Mouse (Mus musculus) neural tube, embryonic 14.5 days (tissue): ENCODE results near the gene Fam186b. TPM values are rescaled to one million over a fixed set of nuclear protein-coding genes. Genes with fewer than 3 reads are reported as not detected.

Source experiments
- ATAC-seq: fragments of 200-750 bp; cut with Nextera tagmentation; 2 replicates; pipeline ENCODE4 v1.8.0; 2017; ENCODE audit warnings: low read depth, mild to moderate bottlenecking, moderate TSS enrichment, moderate library complexity
- H3K27ac ChIP-seq: fragments of 300-500 bp; sonication (generic); 2 replicates; pipeline ENCODE4 v1.5.1; 2014; ENCODE audit warnings: low read depth, mild to moderate bottlenecking, control low read depth, low read length, moderate library complexity, mixed read lengths
- H3K27me3 ChIP-seq: fragments of 300-500 bp; sonication (generic); 2 replicates; pipeline ENCODE4 v1.6.1; 2014; ENCODE audit warnings: low read length; ENCODE audit not compliant: control insufficient read depth, insufficient read depth
- H3K36me3 ChIP-seq: fragments of 300-500 bp; sonication (generic); 2 replicates; pipeline ENCODE4 v1.6.1; 2014; ENCODE audit warnings: low read length, mixed read lengths; ENCODE audit not compliant: control insufficient read depth, insufficient read depth
- H3K4me1 ChIP-seq: fragments of 300-500 bp; sonication (generic); 2 replicates; pipeline ENCODE4 v1.6.1; 2014; ENCODE audit warnings: low read length; ENCODE audit not compliant: control insufficient read depth, insufficient read depth
- H3K4me2 ChIP-seq: fragments of 300-500 bp; sonication (generic); 2 replicates; pipeline ENCODE4 v1.6.1; 2014; ENCODE audit warnings: mild to moderate bottlenecking, low read depth, low read length, control low read depth
- H3K4me3 ChIP-seq: fragments of 300-500 bp; sonication (generic); 2 replicates; pipeline ENCODE4 v1.5.1; 2014; ENCODE audit warnings: low read depth, low read length, control low read depth, mixed read lengths
- H3K9ac ChIP-seq: fragments of 300-500 bp; sonication (generic); replicated peaks from 2 replicates; pipeline ENCODE4 v1.6.1; 2014; ENCODE audit warnings: low read depth, mild to moderate bottlenecking, control low read depth, low read length, mixed read lengths
- H3K9me3 ChIP-seq: fragments of 300-500 bp; sonication (generic); 2 replicates; pipeline ENCODE4 v1.6.1; 2016; ENCODE audit warnings: low read length; ENCODE audit not compliant: control insufficient read depth
- WGBS: fragments of 180-500 bp; shearing (Covaris S2); extraction: QIAGEN DNeasy Blood & Tissue Kit; methylation state at CpG from one replicate; pipeline ENCODE4 v1.1.7; 2014; 5-methylcytosine and 5-hydroxymethylcytosine counted together
- polyA plus RNA-seq: library from polyadenylated mRNA; unstranded; fragments of >200 nt; fragmentation: Nextera tagmentation; extraction: Ambion mirVana; gene quantifications from 2 replicates; pipeline ENCODE4 v1.2.1, GENCODE M21; 2014

The Fam186b gene
- polyA plus RNA-seq, 1 experiment from 2014 or later = 0.66 TPM

GRCm38 (mm10) chr15:99285189-99285535, 10.5 kb downstream of the Fam186b start:
- H3K4me2 ChIP-seq = no peak overlapping the region
- ATAC-seq = no peak
- H3K9me3 ChIP-seq = no peaks in the 10 kb centered on the region
- H3K4me3 ChIP-seq = no peak overlapping the region
- H3K36me3 ChIP-seq = no peaks in the 10 kb centered on the region
- H3K27me3 ChIP-seq = no peaks in the 10 kb centered on the region
- WGBS = 64% methylated on average over 8 of the region's 8 CpGs
- no peak overlapping the region for H3K27ac ChIP-seq
- H3K4me1 ChIP-seq = no peaks in the 10 kb centered on the region
- no peak overlapping the region for H3K9ac ChIP-seq

DNA sequence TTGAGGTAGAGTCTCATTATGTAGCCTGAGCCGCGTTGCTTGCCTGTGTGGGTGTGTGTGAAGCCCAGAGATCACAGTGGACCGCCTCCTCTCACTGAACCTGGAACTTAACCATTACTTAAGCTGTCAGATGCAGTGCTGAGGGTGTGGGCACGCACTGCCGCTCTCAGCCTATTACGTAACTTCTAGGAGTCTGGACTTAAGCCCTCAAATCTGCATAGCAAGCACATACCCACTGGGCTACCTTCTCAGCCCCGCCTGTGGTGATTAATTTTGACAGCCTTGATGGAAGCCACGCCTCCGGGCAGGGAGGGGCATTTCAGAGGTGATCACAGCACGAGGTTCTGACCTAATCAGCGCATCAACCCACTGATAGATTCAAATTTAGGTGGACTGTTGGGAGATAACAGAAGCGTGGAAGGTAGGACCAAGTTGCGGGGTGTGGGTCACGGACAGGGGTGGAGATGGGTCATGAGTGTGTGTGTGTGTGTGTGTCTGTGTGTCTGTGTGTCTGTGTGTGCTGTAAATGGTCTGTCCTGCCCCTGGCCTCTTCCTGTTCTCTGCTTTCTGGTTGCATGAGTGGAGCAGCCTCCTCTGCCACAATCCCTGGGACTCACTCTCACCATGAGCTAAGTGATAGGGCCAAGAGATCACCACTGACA, 11.0 kb downstream of the Fam186b start:
- Histone ChIP-seq H3K4me2 (no peak overlapping the region), H3K4me3 (no peak overlapping the region), H3K27ac (no peak overlapping the region), H3K36me3 (no peaks in the 10 kb centered on the region), H3K4me1 (no peaks in the 10 kb centered on the region), H3K9ac (no peak overlapping the region), H3K9me3 (no peaks in the 10 kb centered on the region), H3K27me3 (no peaks in the 10 kb centered on the region)
- ATAC-seq = no peak
- 51% methylated on average over 14 of the region's 14 CpGs for WGBS

- ATAC-seq = no peak
- H3K9ac ChIP-seq = no peak overlapping the region
- H3K27me3 ChIP-seq = no peaks in the 10 kb centered on the region
- no peaks in the 10 kb centered on the region for H3K36me3 ChIP-seq
- no peak overlapping the region for H3K27ac ChIP-seq
- 70% methylated on average over 10 of the region's 10 CpGs for WGBS
- H3K9me3 ChIP-seq = no peaks in the 10 kb centered on the region
- no peak overlapping the region for H3K4me2 ChIP-seq
- no peak overlapping the region for H3K4me3 ChIP-seq
- no peaks in the 10 kb centered on the region for H3K4me1 ChIP-seq
These were observed 12.2 kb downstream of the Fam186b start for GRCm38 (mm10) chr15:99283456-99283855.

GRCm38 (mm10) chr15:99278271-99278670, 17.4 kb downstream of the Fam186b start:
- H3K27ac ChIP-seq = no peak overlapping the region
- H3K9ac ChIP-seq = no peak overlapping the region
- H3K27me3 ChIP-seq = no peaks in the 10 kb centered on the region
- no peak overlapping the region for H3K4me2 ChIP-seq
- no peak for ATAC-seq
- no peaks in the 10 kb centered on the region for H3K4me1 ChIP-seq
- no peak overlapping the region for H3K4me3 ChIP-seq
- H3K9me3 ChIP-seq = no peaks in the 10 kb centered on the region
- H3K36me3 ChIP-seq = no peaks in the 10 kb centered on the region
- 93% methylated on average over 7 of the region's 7 CpGs for WGBS

- H3K4me1 ChIP-seq = no peaks in the 10 kb centered on the region
- H3K9ac ChIP-seq = no peak overlapping the region
- H3K36me3 ChIP-seq = no peaks in the 10 kb centered on the region
- H3K9me3 ChIP-seq = no peaks in the 10 kb centered on the region
- no peak overlapping the region for H3K27ac ChIP-seq
- H3K27me3 ChIP-seq = no peaks in the 10 kb centered on the region
- no peak for ATAC-seq
- H3K4me3 ChIP-seq = no peak overlapping the region
- 80% methylated on average over 8 of the region's 8 CpGs for WGBS
- no peak overlapping the region for H3K4me2 ChIP-seq
These were observed 19.6 kb downstream of the Fam186b start for GRCm38 (mm10) chr15:99276095-99276494.

- Histone ChIP-seq H3K4me3 (no peak overlapping the region), H3K9me3 (no peaks in the 10 kb centered on the region), H3K27ac (no peak overlapping the region), H3K4me2 (no peak overlapping the region), H3K9ac (no peak overlapping the region), H3K36me3 (no peaks in the 10 kb centered on the region), H3K4me1 (no peaks in the 10 kb centered on the region), H3K27me3 (no peaks in the 10 kb centered on the region)
- 0 out of 2 replicates have a peak, but pooled peaks have one; percentile 31 for ATAC-seq
- 20% methylated on average over 4 of the region's 4 CpGs for WGBS
These were observed 30.0 kb downstream of the Fam186b start for GRCm38 (mm10) chr15:99265679-99266078.

- Histone ChIP-seq H3K4me3 (no peak overlapping the region), H3K9ac (no peak overlapping the region), H3K9me3 (no peaks in the 10 kb centered on the region), H3K4me1 (no peaks in the 10 kb centered on the region), H3K27ac (no peak overlapping the region), H3K36me3 (no peaks in the 10 kb centered on the region), H3K27me3 (no peaks in the 10 kb centered on the region), H3K4me2 (no peak overlapping the region)
- ATAC-seq = no peak
- WGBS = 89% methylated on average over 2 of the region's 2 CpGs
These were observed 31.3 kb downstream of the Fam186b start for GRCm38 (mm10) chr15:99264363-99264762.

- H3K36me3 ChIP-seq = no peaks in the 10 kb centered on the region
- 35% methylated on average over 10 of the region's 10 CpGs for WGBS
- H3K4me1 ChIP-seq = no peaks in the 10 kb centered on the region
- H3K4me3 ChIP-seq = no peak overlapping the region
- ATAC-seq = no peak
- H3K9me3 ChIP-seq = no peaks in the 10 kb centered on the region
- H3K4me2 ChIP-seq = no peak overlapping the region
- H3K27me3 ChIP-seq = no peaks in the 10 kb centered on the region
- no peak overlapping the region for H3K27ac ChIP-seq
- no peak overlapping the region for H3K9ac ChIP-seq
These were observed 33.0 kb downstream of the Fam186b start for GRCm38 (mm10) chr15:99262702-99263101.

DNA sequence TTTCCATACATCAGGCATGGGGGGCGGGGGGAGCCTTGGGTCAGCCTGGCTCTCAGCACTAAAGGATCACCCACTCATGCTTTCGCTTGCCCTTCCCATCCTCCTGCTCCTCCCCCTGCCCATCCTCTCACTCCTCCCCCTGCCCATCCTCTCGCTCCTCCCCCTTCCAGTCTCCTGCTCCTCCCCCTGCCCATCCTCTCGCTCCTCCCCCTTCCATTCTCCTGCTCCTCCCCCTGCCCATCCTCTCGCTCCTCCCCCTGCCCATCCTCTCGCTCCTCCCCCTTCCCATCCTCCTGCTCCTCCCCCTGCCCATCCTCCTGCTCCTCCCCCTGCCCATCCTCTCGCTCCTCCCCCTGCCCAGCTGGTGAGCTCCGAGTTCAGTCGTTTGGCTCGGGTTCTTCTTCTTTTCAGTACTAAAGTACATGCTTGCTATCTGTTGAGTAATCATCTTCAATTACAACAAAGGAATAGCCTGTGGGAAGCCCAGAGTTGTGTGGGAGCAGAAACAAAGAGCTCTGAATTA, 35.9 kb downstream of the Fam186b start:
- ATAC-seq = no peak
- H3K36me3 ChIP-seq = no peaks in the 10 kb centered on the region

More for the DNA sequence above, 35.9 kb downstream of the Fam186b start:
- H3K4me1 ChIP-seq = no peaks in the 10 kb centered on the region
- no peaks in the 10 kb centered on the region for H3K9me3 ChIP-seq
- H3K27ac ChIP-seq = no peak overlapping the region
- peak overlapping the region; percentile 23; the same call in 1 of the 2 replicates for H3K4me2 ChIP-seq
- no peak overlapping the region for H3K9ac ChIP-seq
- no peaks in the 10 kb centered on the region for H3K27me3 ChIP-seq
- WGBS = under 1% methylated on average over 7 of the region's 10 CpGs
- H3K4me3 ChIP-seq = no peak overlapping the region; the same call in 1 of the 2 replicates
